Mouse (Mus musculus) left cerebral cortex, adult 6 months (tissue): ENCODE results near the gene Olfr1191-ps1. TPM values are rescaled to one million over a fixed set of nuclear protein-coding genes. Genes with fewer than 3 reads are reported as not detected.

Experiments used
- long read RNA-seq, 2 experiments: library from polyadenylated mRNA; unstranded; transcript quantifications; one replicate each; pipeline ENCODE4 v2.0.0; 2019 to 2020
- polyA plus RNA-seq: library from polyadenylated mRNA; unstranded; fragments of <200 nt; fragmentation: Nextera tagmentation; gene quantifications from 2 replicates; pipeline ENCODE4 v1.2.3, GENCODE M21; 2021

Olfr1191-ps1 gene
- polyA plus RNA-seq = not detected in 2 replicates
- long read RNA-seq, experiment 1 = 0 reads
- long read RNA-seq, experiment 2 = 0 reads

DNA sequence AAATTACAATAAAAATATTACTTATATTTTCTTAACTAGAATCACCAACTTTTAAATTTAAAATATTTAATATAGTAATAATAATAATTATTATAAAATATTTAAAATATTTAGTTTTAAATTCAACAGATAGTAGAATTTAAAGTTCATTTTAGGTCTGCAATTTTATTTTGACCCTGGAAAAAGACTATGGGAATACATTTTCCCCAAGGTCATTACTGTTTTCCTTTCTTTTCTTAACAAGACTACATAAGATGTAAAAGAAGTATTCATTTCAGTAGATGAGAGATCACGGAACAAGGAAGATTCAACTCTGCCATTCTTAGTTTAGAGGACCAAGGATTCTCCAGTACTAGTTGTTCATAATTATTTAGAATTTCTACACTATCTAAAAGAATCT, at the start of gene Olfr1191-ps1:
TSS of gene Olfr1191-ps1 (plus strand) at position 301 of the 400 bp plus-strand sequence.

DNA sequence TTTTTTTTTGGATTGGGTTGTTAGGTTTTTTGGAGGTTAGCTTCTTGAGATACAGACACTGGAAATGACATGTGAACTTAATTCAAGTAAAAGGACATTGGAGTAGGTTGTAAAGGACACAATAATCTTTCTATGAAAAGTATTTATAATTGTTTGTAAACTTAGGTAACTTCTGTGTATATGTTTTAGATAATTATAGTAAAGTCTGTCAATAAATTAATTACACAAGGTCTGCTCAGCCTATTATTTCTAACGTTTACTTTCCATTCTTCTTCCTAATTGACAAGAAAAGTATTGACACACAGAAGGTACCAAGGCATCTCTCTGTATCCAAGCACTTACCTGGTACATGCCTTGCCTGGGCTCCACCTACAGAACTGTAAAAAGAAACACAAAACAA, 7.9 kb downstream of the Olfr1191-ps1 start, which contains the start of gene Olfr1192-ps1:
TSS of gene Olfr1192-ps1 (plus strand) at position 301 of the 400 bp plus-strand sequence.

DNA sequence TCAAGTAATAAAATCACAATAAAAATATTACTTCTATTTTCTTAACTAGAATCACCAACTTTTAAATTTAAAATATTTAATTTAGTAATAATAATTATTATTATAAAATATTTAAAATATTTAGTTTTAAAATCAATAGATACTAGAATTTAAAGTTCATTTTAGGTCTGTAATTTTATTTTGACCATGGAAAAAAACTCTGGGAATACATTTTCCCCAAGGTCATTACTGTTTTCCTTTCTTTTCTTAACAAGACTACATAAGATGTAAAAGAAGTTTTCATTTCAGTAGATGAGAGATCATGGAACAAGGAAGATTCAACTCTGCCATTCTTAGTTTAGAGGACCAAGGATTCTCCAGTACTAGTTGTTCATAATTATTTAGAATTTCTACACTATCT, 35.0 kb downstream of the Olfr1191-ps1 start, which contains the start of gene Olfr1193:
TSS of gene Olfr1193 (plus strand) at position 301 of the 400 bp plus-strand sequence.

DNA sequence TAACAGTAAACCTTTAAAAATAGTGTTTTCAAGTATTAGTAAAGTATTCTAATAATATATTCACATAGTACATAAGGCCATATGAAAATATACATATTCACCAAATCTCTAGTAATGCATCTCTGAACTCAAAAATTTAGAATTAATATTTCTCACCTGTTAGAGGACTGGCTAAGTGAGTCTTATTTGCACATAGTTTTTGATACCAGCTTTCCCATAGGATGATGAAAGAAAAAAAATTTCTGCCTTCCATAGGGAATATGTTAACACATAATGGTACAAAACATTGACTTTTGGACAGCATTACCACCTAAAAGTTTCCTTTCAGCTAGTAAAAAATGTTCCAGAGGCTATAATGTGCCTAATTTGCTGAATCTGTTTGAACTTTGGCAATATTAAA, 48.7 kb downstream of the Olfr1191-ps1 start, which contains the start of gene Olfr1195:
TSS of gene Olfr1195 (minus strand) at position 101 of the 400 bp plus-strand sequence.

Other genes starting within 250 kb of the Olfr1191-ps1 start
- not detected in 2 replicates for gene Olfr1179, start 234.1 kb upstream of the Olfr1191-ps1 start, polyA plus RNA-seq
- not detected in 2 replicates for gene Olfr1180, start 221.4 kb upstream of the Olfr1191-ps1 start, polyA plus RNA-seq
- not detected in 2 replicates for gene Olfr1181, start 214.4 kb upstream of the Olfr1191-ps1 start, polyA plus RNA-seq
- not detected in 2 replicates for gene Gm13757, start 191.4 kb upstream of the Olfr1191-ps1 start, polyA plus RNA-seq
- 0.01 TPM in 1 of 2 replicates, not detected in the other for gene Olfr1183, start 185.7 kb upstream of the Olfr1191-ps1 start, polyA plus RNA-seq
- gene Olfr1184, start 156.9 kb upstream of the Olfr1191-ps1 start, polyA plus RNA-seq = not detected in 2 replicates
- not detected in 2 replicates for gene Olfr1185-ps1, start 147.2 kb upstream of the Olfr1191-ps1 start, polyA plus RNA-seq
- not detected in 2 replicates for gene Olfr1186, start 122.0 kb upstream of the Olfr1191-ps1 start, polyA plus RNA-seq
- not detected in 2 replicates for gene Olfr1188, start 83.6 kb upstream of the Olfr1191-ps1 start, polyA plus RNA-seq
- not detected in 2 replicates for gene Olfr1189, start 54.1 kb upstream of the Olfr1191-ps1 start, polyA plus RNA-seq
- gene Olfr1192-ps1, start 8.0 kb downstream of the Olfr1191-ps1 start, polyA plus RNA-seq = not detected in 2 replicates
- gene Olfr1193, start 35.1 kb downstream of the Olfr1191-ps1 start, polyA plus RNA-seq = not detected in 2 replicates
- not detected in 2 replicates for gene Olfr1195, start 48.6 kb downstream of the Olfr1191-ps1 start, polyA plus RNA-seq
- not detected in 2 replicates for gene Olfr1196, start 64.1 kb downstream of the Olfr1191-ps1 start, polyA plus RNA-seq
- not detected in 2 replicates for gene Olfr1197, start 91.8 kb downstream of the Olfr1191-ps1 start, polyA plus RNA-seq
- gene Olfr1198, start 110.8 kb downstream of the Olfr1191-ps1 start, polyA plus RNA-seq = not detected in 2 replicates
- gene Olfr1199, start 119.9 kb downstream of the Olfr1191-ps1 start, polyA plus RNA-seq = not detected in 2 replicates
- 0.04 TPM in 1 of 2 replicates, not detected in the other for gene Olfr1200, start 129.9 kb downstream of the Olfr1191-ps1 start, polyA plus RNA-seq
- not detected in 2 replicates for gene Olfr1201, start 152.5 kb downstream of the Olfr1191-ps1 start, polyA plus RNA-seq
- gene Olfr1202, start 174.0 kb downstream of the Olfr1191-ps1 start, polyA plus RNA-seq = not detected in 2 replicates
- gene Olfr1205, start 189.2 kb downstream of the Olfr1191-ps1 start, polyA plus RNA-seq = not detected in 2 replicates
- not detected in 2 replicates for gene Olfr1204, start 208.8 kb downstream of the Olfr1191-ps1 start, polyA plus RNA-seq
- not detected in 2 replicates for gene Olfr1206, start 222.7 kb downstream of the Olfr1191-ps1 start, polyA plus RNA-seq